Mouse (Mus musculus): ENCODE results near the gene Msi1.
"Not testable (repeated sequence)": the region's sequence is repeated elsewhere in the genome, so short reads cannot be mapped to it uniquely, and the experiment has no call there.

Gene Msi1

DNA sequence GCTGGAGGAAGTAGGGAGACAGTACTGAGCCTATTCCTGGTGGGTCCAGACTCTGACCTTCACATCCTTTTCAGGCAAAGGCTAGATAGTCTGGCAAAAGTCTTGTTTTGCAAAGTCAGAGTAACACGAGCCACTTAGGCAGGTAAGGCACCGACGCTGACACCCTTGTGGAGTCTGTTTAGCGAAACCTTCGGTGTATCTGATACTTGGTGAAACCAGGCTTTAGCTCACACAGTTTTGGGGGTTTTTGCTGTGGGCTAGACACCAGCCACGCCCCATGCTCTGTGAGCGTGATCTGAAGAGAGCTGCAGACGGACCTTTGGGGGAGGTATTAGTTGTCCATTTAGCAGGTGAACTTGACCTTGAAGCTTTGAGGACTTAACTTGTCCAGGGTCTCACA is 3.8 kb downstream of the Msi1 start:
- no peak for ATAC-seq (ENCODE audit: insufficient number of reproducible peaks, low FRiP score, low TSS enrichment)

- ATAC-seq (ENCODE audit: insufficient number of reproducible peaks, low FRiP score, low TSS enrichment), result no peak
These were observed 5.0 kb downstream of the Msi1 start for GRCm38 (mm10) chr5:115434280-115434852.

GRCm38 (mm10) chr5:115434853-115435754 is 5.7 kb downstream of the Msi1 start:
- ATAC-seq (ENCODE audit: insufficient number of reproducible peaks, low FRiP score, low TSS enrichment), result no peak

GRCm38 (mm10) chr5:115435755-115436379 is 6.5 kb downstream of the Msi1 start:
- ATAC-seq (ENCODE audit: insufficient number of reproducible peaks, low FRiP score, low TSS enrichment), result no peak

GRCm38 (mm10) chr5:115436421-115437124 is 7.2 kb downstream of the Msi1 start:
- peak; percentile 74 for ATAC-seq (ENCODE audit: insufficient number of reproducible peaks, low FRiP score, low TSS enrichment)

DNA sequence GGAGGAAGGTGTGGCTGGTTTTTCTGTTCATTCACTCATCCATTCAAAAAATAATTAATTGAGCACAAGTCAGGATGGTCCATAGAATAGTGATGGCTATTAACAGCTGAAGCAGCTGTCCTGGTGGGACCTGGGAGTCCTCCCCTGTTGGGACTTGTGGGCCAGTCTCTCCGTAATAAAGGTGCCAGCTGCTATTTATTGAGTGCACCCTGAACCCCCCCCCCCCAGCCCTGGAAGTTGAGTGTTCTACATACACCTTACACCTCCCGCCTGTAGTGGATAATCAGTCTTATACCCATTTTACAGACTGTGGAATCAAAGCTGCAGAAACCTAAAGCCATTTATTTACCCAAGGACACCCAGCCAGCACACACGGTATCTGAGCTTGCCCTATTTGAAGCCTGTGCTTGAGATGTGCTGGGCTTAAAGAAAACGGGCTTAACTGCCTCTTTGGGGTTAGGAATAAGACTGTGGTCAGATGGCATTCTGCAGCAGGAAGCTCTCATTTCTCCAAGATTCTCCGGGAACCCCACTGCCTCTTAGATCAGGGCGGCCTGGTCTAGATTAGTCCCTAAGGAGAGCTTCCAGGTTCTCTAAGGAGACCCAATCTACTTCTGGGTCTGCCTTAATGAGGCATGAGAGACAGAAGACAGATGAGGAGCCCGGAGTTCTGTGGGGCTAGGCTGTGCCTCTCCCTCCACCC is 8.0 kb downstream of the Msi1 start:
- no peak for ATAC-seq (ENCODE audit: insufficient number of reproducible peaks, low FRiP score, low TSS enrichment)

DNA sequence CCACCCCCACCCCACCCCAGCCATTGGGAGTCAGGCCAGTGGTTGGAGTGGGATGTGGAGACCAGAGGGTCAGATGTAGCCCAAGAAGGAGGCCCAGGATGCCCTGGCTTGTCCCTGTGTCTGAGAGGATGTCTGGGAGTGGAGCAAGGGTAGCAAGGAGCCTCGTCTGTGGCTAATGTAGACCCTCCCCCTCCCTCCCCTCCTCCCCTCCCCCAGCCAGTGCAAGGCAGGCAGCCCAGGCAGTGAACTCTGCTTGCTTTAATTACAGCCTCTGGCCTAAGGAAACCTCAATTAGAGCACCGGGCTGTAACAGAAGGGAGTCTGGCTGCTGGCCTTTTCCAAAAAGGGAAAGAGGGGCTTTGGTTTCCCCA is 8.5 kb downstream of the Msi1 start:
- ATAC-seq (ENCODE audit: insufficient number of reproducible peaks, low FRiP score, low TSS enrichment), result no peak

GRCm38 (mm10) chr5:115438667-115439066 is 9.3 kb downstream of the Msi1 start:
- no peak for ATAC-seq (ENCODE audit: insufficient number of reproducible peaks, low FRiP score, low TSS enrichment)

GRCm38 (mm10) chr5:115441205-115441849 is 11.9 kb downstream of the Msi1 start:
- no peak for ATAC-seq (ENCODE audit: insufficient number of reproducible peaks, low FRiP score, low TSS enrichment)

GRCm38 (mm10) chr5:115442663-115443062 is 13.3 kb downstream of the Msi1 start:
- not testable (repeated sequence) for ATAC-seq (ENCODE audit: insufficient number of reproducible peaks, low FRiP score, low TSS enrichment)

- no peak for ATAC-seq (ENCODE audit: insufficient number of reproducible peaks, low FRiP score, low TSS enrichment)
These were observed 14.7 kb downstream of the Msi1 start for GRCm38 (mm10) chr5:115444130-115444529.

- no peak for ATAC-seq (ENCODE audit: insufficient number of reproducible peaks, low FRiP score, low TSS enrichment)
These were observed 17.7 kb downstream of the Msi1 start for GRCm38 (mm10) chr5:115447108-115447507.

DNA sequence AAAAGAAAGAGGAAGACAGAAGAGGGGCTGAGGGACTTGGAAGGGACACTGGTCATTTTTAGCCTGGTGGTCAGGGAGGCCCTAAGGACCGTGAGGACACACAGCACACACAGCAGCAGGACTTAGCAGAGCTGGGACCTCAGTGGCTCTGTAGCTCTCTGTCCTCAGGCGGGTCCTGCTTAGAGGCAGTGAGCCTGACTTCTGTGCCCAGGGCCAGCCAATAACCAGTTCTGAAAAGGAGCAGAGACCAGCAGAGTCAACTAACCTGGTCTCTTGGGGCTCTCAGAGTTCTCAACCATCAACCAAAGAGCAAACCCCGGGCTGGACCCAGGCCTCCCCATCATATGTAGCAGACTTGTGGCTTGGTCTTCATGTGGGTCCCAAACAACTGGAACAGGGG is 19.8 kb downstream of the Msi1 start:
- no peak for ATAC-seq (ENCODE audit: insufficient number of reproducible peaks, low FRiP score, low TSS enrichment)

- ATAC-seq (ENCODE audit: insufficient number of reproducible peaks, low FRiP score, low TSS enrichment), result no peak
These were observed 21.3 kb downstream of the Msi1 start for GRCm38 (mm10) chr5:115450410-115451317.

DNA sequence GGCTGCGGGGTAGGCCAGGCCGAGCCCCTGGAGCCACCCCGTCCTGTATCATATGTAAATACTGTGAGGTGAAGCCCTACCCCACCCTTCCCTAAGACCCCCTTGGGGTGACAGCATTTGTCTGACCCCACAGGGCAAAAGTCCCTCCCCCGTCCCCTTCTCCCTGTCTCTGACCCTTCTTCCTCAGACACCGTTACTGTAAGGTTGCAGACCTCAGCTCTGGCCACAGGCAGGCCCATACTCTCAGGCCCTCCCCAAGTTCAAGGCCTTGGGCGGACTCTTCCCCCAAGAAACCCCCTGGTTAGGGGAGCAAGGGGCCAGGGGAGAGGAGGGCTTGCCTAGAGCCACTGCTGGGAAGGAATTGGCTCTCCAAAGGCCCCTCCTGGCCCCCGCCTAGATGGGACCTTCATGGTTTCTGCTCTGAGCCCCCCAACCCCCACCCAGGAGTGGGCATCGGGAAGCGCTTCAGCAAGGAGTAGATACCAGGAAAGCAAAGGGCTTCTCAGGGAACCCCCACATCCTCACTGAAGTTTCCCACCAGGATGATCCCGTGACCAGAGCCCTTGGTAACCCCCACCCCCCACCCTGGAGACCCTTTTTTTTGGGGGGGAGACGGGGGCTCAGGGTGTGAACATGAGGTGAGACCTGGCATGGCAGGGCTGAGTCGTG is 25.2 kb downstream of the Msi1 start:
- ATAC-seq (ENCODE audit: insufficient number of reproducible peaks, low FRiP score, low TSS enrichment), result no peak

GRCm38 (mm10) chr5:115455838-115456237 is 26.4 kb downstream of the Msi1 start:
- no peak for ATAC-seq (ENCODE audit: insufficient number of reproducible peaks, low FRiP score, low TSS enrichment)

GRCm38 (mm10) chr5:115458918-115459317 is 29.5 kb downstream of the Msi1 start:
- ATAC-seq (ENCODE audit: insufficient number of reproducible peaks, low FRiP score, low TSS enrichment), result no peak

GRCm38 (mm10) chr5:115464408-115465115 is 35.2 kb downstream of the Msi1 start:
- no peak for ATAC-seq (ENCODE audit: insufficient number of reproducible peaks, low FRiP score, low TSS enrichment)

Measured in cerebellum, adult (tissue).